ENCODE assay signal across 8 mouse cellular contexts in the genomic region with DNA sequence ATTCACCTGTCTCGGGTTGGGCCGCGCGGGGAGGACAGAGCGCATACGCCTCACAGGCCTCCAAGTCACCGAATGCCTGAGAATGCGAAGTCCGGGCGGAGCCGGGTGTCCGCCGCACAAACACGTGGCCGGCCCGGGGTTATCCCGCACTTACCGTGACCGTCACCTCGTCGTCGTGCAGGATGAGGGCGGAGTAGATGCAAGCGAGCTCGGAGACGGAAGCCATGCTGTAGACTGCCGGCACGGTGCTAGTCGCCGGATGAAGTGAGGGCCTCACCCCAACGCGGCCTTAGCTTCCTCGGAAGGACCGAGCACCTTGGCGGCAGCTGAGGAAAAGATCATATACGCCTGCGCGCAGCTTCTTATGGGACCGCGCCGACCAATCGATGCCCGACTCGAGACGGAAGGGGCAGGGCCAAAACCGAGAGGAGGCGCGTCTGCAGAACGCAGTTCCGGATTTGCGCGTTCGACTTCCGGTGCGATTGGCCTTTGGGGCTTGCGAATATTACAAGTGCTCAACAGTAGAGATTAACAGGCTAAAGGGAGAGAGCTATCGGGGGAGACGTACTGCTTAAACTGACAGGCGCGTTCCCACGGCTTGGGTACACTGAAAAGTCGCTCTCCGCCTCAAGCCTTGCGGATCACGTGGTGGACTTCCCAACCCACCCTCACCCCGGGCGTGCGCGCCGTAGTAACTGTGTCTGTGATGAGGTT. TPM values are rescaled to one million over a fixed set of nuclear protein-coding genes. Genes with fewer than 3 reads are reported as not detected.
DNase-seq lines count a peak whose midpoint lies in the region; ATAC-seq lines count a peak whose summit lies in the region.

A gene (minus strand): TSS at position 340 of the 714 bp plus-strand sequence.

- H3K27me3 ChIP-seq in hindbrain, embryonic 16.5 days (replicated peaks; ENCODE audit: control insufficient read depth, insufficient read depth, low read length) = no peaks in the 10 kb centered on the region

- peaks cover 13% of the 10 kb centered on the region for H3K4me1 ChIP-seq in hindbrain, embryonic 16.5 days (ENCODE audit: control insufficient read depth, insufficient read depth, low read depth, low read length)

- H3K4me3 ChIP-seq in hindbrain, embryonic 16.5 days (ENCODE audit: low read length) = peak within 1 kb of the TSS; percentile 54
- peak within 1 kb of the TSS; percentile 87 for H3K4me3 ChIP-seq in macrophage (ENCODE audit: inconsistent target)

- H3K79me2 ChIP-seq in macrophage (ENCODE audit: inconsistent target) = peaks cover 10% of the 10 kb centered on the region

- peak within 1 kb of the TSS; percentile 90 for H3K4me2 ChIP-seq in hindbrain, embryonic 16.5 days (ENCODE audit: low read length)

- no peaks in the 10 kb centered on the region for H3K9me3 ChIP-seq in hindbrain, embryonic 16.5 days (ENCODE audit: control insufficient read depth, low read length)

- peak within 1 kb of the TSS; percentile 78 for H3K9ac ChIP-seq in hindbrain, embryonic 16.5 days (ENCODE audit: low read depth, low read length)

- under 1% methylated on average over 62 of the region's 70 CpGs for WGBS in hindbrain, embryonic 16.5 days
- WGBS in macrophage (ENCODE audit: missing documents) = 1% methylated on average over 66 of the region's 70 CpGs

- peaks cover 15% of the 10 kb centered on the region for H3K36me3 ChIP-seq in hindbrain, embryonic 16.5 days (ENCODE audit: control insufficient read depth, insufficient read depth, low read length)
- H3K36me3 ChIP-seq in macrophage (ENCODE audit: inconsistent target) = peaks cover 22% of the 10 kb centered on the region

- peak; percentile 92 for DNase-seq in WW6 (ENCODE audit: low read depth, low spot score)
- DNase-seq in cerebellum, postnatal 4 days (ENCODE audit: low spot score in 2 of 2) = peak; percentile 79 to 93
- peak; percentile 97 for DNase-seq in gastrocnemius, adult 18-20 months (ENCODE audit: low spot score)
- peak; percentile 96 to 97 for DNase-seq in left cerebral cortex, adult 18-20 months (ENCODE audit: low spot score in 2 of 2)
- DNase-seq in right cerebral cortex, adult 18-20 months = peak; percentile 97
- peak; percentile 80 for DNase-seq in urinary bladder, postnatal 10 days (ENCODE audit: low spot score)

- H3K27ac ChIP-seq in hindbrain, embryonic 16.5 days (ENCODE audit: low read depth, low read length) = peak within 1 kb of the TSS; percentile 93
- H3K27ac ChIP-seq in macrophage = peak within 1 kb of the TSS; percentile 84

- peak; percentile 98 for ATAC-seq in hindbrain, embryonic 16.5 days

RNA-seq across cellular contexts. Expression of the gene that starts here (rescaled TPM):
- 1,000 to 10,000 TPM; 1,375 to 1,461 TPM for total RNA-seq in gastrocnemius, adult 18-20 months (2021)
- polyA plus RNA-seq in hindbrain, embryonic 16.5 days (2015; fragmentation: Nextera tagmentation; extraction: Ambion mirVana) = 902 and 928 TPM in 2 replicates
- total RNA-seq in left cerebral cortex, adult 18-20 months (2021) = 1,000 to 10,000 TPM; 1,463 to 1,514 TPM
- 100 to 1,000 TPM in 1 of 26 experiments, 10 to 100 TPM in 25; 12.6 to 533 (median 36.3) TPM for total RNA-seq in macrophage (2018; cell fraction: chromatin; rRNA removed)
- total RNA-seq in macrophage (2018; cell fraction: cytosol; rRNA removed) = 1,000 to 10,000 TPM; 1,300 to 3,183 (median 2,016) TPM
- 100 to 1,000 TPM; 166 to 510 (median 338) TPM for total RNA-seq in macrophage (2018; cell fraction: nucleus; rRNA removed)
- polyA plus RNA-seq in macrophage (2018) = 1,141 to 4,325 TPM (median 4,017 TPM) in 3 replicates

Comparison
In these comparisons a context has a peak if more than half of its experiments do, and no peak if none do; other contexts are left out.
1. Peak in every context shown above with its lines: DNase-seq, ATAC-seq, H3K4me3 ChIP-seq and H3K27ac ChIP-seq.